Mouse (Mus musculus) erythroblast, adult 5-6 weeks (primary cell): ENCODE data around the gene Plch2. TPM values are rescaled to one million over a fixed set of nuclear protein-coding genes. Genes with fewer than 3 reads are reported as not detected.

Experiments
- ATAC-seq: replicated peaks from 2 replicates; pipeline ENCODE4 v1.8.0; 2016; ENCODE audit warnings: moderate number of reproducible peaks, mild to moderate bottlenecking, moderate TSS enrichment, inconsistent platforms; ENCODE audit not compliant: poor library complexity, low FRiP score, severe bottlenecking
- total RNA-seq, 2 experiments: library from RNA; stranded (forward) in 1 of 2; stranded (reverse) in 1 of 2; fragments of 150-400 nt in 1 of 2; fragments of 200-764, 138-1000 nt in 1 of 2; gene quantifications; 2 replicates each; pipeline versions ENCODE4 v1.2.3 to v1.2.4; 2015 to 2017; ENCODE audit warnings: low replicate concordance in 2 of 2

Plch2 gene
- total RNA-seq, 2 experiments from 2014 or later: not detected

DNA sequence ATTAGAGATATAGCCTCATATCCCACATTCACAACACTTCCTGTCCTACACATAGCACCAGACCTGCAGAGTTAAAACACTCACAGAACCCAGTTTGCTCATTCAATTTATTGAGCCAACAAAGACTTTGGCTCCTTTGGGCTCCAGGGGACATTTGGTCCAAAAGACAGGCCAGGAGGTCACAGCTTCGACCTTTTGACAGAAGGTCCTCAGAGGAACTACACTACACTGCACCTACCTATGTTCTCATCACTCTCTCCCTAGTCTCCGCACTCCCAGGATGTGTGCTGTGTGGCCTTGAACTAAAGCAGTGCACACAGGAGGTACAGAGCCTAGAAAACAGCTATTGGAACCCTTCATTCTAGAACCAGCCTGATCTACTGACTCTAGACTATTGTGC lies 19.2 kb upstream of the Plch2 start:
- ATAC-seq: no peak

GRCm38 (mm10) chr4:155075137-155075536 lies 18.6 kb upstream of the Plch2 start:
- no peak for ATAC-seq

DNA sequence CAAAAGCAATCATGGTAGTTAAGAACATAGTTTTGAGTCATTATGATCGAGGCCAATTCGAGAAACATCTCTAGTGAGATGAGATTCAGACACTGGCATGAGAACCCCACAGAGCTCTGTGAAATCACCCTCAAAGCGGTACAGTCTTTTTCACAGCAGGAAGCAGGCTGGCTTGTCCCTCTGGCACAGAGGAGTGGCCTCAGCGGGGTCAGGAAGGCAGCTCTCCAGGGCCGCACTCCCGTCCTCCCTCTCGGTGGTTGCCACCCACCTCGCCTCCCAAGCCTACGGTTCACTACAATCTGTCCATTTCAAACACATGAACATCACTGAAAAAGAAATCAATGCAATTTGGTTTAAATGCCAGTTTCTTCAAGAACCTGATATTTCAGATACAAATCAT lies 17.8 kb upstream of the Plch2 start:
- no peak for ATAC-seq

- ATAC-seq: no peak
Observed at GRCm38 (mm10) chr4:155070921-155071320, 14.3 kb upstream of the Plch2 start.

GRCm38 (mm10) chr4:155070199-155070598 lies 13.6 kb upstream of the Plch2 start:
- no peak for ATAC-seq

GRCm38 (mm10) chr4:155069191-155069590 lies 12.6 kb upstream of the Plch2 start:
- no peak for ATAC-seq

DNA sequence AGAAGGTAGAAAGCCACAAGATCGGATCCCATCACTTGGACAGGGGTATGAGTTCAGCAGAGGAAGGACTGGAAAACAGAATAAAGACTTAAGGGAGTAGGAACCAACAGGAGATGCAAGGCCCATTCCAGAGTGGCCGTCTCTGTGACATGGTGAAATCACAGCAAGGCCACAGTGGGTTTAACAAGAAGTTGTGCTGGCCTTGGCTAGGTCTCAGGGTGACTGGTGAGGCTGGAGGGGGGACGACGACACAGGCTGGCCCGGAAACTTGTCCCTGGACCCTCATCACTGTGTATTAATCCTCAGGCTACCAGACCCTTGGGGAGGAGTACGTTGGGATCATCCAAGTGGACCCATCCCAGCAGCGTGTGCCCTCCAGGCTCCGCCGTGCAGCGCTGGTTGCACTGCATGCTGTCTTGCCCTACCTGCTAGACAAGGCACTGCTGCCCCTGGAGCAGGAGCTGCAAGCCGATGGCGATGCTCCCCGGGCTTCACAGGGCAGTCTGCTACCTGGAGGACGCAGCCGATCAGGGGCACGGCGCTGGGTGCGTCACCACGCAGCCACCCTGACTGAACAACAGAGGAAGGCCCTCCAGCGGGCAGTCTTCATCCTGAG lies 11.9 kb upstream of the Plch2 start:
- ATAC-seq: no peak

- peak; percentile 86 for ATAC-seq
Observed at GRCm38 (mm10) chr4:155066834-155067522, 10.4 kb upstream of the Plch2 start, which contains the start of gene Pex10. TSS of gene Pex10 (plus strand) at chr4:155067016.

DNA sequence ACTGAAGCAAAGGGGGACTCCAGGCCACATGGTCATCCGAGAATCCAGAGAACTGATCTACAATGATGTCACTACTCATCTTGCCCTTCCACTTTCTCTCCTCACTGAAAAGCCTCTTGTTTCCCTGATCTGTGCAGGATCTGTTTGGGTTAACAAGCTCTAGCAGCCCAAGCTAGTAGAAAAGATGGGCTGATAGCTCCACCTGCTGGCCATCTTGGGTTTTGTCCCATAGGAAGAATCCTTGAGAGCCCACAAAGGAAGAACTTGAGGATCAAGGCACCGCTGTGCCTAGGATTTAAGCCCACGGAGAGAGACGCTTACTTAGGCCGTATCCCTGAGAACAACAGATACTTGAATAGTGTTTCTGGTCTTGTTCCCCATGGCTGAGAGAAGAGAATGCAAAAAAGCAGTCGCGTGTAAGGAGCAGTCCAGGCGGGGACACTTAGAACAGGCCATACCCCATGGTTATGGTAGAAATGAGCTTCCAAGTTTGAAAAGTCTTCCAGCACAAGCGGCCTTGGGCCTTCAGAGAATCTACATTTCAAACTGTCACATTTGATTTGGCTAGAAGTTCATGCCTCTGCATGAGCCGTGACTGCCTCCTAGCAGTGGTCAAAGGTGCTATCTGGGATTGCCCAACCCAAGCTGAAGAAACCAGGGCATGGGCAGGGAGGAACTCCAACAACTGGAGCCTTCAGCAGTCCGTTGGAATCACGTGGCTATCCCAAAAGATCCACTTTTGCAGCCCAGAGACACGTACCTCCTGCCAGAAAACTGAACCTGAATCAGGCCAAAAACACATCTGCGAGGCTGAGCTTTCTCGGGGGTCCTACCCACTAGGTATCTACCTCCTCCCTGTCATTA lies 9.6 kb upstream of the Plch2 start:
- ATAC-seq: peak; percentile 64

DNA sequence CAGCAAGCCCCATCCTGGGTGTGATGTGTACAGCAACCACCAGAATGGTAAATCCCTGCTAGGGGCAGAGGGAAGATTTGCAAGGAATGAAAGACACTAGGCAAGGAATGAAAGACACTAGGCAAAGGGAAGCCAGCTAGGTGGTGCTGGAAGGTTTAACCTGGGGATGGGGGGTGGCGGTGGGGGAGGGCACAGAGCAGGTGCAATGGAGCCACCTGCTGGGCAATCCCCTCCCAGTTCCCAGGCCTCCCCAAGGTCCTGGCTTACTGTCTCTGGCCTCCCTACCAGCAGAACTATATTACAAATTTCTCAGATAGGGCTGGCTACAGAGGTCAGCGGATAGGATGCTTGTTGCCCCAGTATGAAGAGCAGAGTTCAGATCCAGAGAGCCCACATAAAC lies 7.9 kb upstream of the Plch2 start:
- ATAC-seq: no peak

DNA sequence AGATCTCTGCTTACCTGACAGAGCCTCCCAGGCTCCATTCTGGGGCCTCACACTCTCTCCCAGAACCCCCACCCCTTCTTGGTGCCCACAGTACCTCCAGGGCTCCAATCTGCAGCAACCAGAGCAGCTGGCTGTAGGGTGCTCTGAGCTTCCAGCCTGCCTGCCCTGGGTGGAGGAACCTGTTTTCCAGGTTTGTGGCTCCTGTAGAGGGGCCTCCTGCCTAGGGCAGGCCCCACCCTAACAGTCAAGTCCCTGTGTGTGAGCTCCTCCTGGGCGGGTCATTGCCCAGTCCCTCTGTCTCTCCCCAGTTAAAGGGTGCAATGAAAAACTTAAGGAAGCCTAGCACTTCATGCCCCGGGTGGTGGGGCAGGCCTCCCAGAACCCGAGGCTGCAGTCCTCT lies 7.3 kb upstream of the Plch2 start:
- no peak for ATAC-seq

- no peak for ATAC-seq
Observed at GRCm38 (mm10) chr4:155058325-155058724, 1.7 kb upstream of the Plch2 start.

DNA sequence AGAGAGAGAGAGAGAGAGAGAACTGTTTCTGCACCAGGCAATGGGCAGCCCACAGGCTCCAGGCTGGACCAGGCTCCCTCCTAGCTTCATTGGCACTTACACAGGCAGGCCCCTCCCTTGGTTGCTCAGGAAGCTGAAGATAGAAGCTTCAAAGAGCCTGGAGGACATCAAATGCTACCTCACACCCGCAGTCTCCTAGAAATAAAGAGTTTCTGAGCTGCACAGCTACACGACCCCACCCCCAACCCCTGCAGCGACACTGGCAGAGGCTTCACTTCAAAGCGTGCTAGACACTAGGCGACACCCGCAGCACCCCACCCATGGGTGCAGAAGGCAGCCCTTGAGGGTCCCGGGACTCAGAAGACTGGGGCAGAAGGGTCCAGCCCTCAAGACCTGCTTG lies 6.5 kb downstream of the Plch2 start:
- ATAC-seq: no peak

DNA sequence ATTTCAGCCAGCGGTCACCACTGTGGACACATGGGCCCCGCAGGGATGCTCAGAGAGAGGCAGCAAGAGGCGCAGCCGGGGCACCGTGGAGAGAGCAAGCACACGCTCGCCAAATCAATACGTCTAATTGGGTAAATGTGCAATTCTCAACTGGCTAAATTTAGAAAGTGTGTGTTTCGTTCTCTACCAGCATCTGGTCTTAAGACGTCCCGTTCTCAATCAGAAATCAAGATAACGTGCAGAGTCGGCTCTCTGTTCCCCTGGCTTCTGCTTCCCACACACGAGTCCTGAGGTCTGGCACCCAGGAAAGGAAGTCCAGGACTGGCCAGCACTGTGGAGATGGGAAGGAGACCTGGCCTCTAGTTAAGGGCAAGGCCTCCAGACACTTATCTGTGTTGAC lies 9.9 kb downstream of the Plch2 start:
- ATAC-seq: no peak

DNA sequence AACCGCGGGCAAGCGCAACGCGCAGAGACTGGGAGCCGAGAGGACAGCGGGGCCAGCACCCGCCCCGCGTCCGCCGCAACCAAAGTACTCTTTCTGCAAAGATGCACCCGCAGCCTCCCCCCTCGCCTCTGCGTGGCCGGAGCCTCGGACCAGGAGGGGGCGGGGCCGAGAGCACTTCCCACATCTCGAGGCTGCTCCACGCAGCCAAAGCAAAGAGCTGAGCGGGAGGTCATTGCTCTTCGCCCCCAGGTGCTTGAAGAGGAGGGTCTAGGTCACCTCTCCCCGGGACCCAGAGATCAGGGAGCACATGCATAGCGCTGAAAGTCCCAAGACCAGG lies 13.3 kb downstream of the Plch2 start:
- ATAC-seq: no peak

DNA sequence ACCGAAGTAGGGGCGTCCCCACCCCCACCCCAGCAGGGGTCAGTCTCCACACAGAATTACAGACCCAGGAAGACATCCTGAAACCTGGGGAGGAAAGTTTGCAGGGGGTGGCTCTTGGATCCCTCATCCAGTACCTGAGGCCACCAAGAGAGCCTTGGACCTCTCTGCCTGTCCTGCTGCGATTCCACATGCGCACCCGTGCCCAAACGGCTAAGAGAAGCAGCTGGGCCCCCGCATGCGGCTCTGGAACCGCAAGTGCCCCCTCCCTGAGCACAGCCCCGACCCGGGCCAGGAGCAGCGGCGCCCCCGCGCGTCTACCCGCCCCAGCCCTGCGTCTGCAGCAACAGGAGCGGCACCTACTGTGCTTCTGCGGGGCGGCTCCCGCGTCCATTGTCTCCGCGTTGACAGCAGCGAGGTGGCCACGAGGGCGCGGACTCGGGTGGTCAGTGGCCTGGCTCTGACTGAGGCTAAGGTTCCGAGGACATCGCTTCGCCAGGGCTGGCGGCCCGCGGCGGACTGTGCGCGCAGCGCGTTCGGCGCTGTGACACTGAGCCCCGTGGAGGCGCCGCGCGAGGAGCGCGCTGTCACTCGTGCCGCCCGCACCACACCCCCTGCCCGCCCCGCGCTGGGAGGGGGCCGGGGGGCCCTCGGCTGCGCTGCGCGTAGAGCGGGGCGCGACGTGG lies 13.8 kb downstream of the Plch2 start:
- no peak for ATAC-seq

GRCm38 (mm10) chr4:155040696-155041095 lies 15.9 kb downstream of the Plch2 start:
- no peak for ATAC-seq

DNA sequence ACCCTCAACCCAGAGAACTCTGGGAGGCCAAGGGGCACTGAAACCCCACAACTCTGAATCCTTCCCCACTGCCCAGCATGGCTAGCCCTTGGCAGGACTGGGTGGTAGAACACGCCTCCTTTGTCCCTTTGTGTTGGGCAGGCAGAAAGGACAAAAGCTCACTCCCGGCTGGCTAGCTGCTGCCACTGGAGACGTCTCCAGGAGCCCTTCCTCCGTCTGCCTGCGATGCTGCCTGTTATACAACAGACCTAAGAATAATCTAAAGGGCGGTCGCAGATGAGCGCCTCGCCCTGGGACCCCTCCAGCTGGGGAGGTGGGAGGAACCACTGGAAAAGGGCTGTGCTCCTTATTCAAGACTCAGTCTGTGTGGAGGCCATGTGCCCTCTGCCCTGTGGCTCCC lies 16.4 kb downstream of the Plch2 start:
- ATAC-seq: no peak

DNA sequence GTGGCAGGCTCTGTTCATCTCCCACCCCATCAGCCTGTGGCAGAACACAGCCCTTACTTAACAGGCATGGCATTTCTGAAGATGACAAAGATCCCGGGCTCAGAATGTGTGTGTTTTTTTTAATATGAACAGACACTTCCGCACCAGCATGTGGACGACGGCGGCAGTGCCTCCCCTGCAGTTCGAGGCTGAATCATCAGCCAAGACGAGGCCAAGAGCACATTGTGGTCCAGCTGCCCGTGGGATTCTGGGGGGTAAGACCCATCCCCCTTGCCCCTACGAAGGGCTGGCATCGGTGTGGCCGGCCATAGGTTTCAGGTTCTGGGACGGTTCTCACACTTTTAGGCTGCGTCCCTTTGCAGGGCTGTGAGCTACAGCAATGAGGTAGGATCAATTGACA lies 21.8 kb downstream of the Plch2 start:
- no peak for ATAC-seq

- ATAC-seq: no peak
Observed at GRCm38 (mm10) chr4:155034202-155034601, 22.4 kb downstream of the Plch2 start.
